Mouse (Mus musculus) hindbrain, embryonic 10.5 days (tissue): ENCODE data around the gene Ptpn3. TPM values are rescaled to one million over a fixed set of nuclear protein-coding genes. Genes with fewer than 3 reads are reported as not detected.
A peak's percentile ranks its signal among the peaks of the same experiment; 100 is the strongest.

ENCODE experiments used
- DNase-seq: peaks from one replicate; pipeline ENCODE4 v3.0.0-alpha.2; 2017; ENCODE audit warnings: low spot score
- H3K27ac ChIP-seq: fragments of 300-500 bp; sonication (generic); 2 replicates; pipeline ENCODE4 v1.5.1; 2016; ENCODE audit warnings: mild to moderate bottlenecking, moderate library complexity
- H3K27me3 ChIP-seq: fragments of 300-500 bp; sonication (generic); 2 replicates; pipeline ENCODE4 v1.6.1; 2016; ENCODE audit warnings: mild to moderate bottlenecking; ENCODE audit not compliant: poor library complexity, insufficient read depth, severe bottlenecking
- H3K36me3 ChIP-seq: fragments of 300-500 bp; sonication (generic); 2 replicates; pipeline ENCODE4 v1.6.1; 2016; ENCODE audit warnings: mild to moderate bottlenecking, moderate library complexity
- H3K4me1 ChIP-seq: fragments of 300-500 bp; sonication (generic); replicated peaks from 2 replicates; pipeline ENCODE4 v1.6.1; 2016; ENCODE audit warnings: mild to moderate bottlenecking
- H3K4me3 ChIP-seq: fragments of 300-500 bp; sonication (generic); 2 replicates; pipeline ENCODE4 v1.5.1; 2016; ENCODE audit warnings: mild to moderate bottlenecking, moderate library complexity
- H3K9me3 ChIP-seq: fragments of 300-500 bp; sonication (generic); 2 replicates; pipeline ENCODE4 v1.6.1; 2016; ENCODE audit warnings: mild to moderate bottlenecking, moderate library complexity
- WGBS: fragments of 180-500 bp; shearing (Covaris S2); methylation state at CpG from one replicate; pipeline ENCODE4 v1.1.7; 2016; 5-methylcytosine and 5-hydroxymethylcytosine counted together
- polyA plus RNA-seq: library from polyadenylated mRNA; unstranded; fragments of >200 nt; fragmentation: Nextera tagmentation; extraction: Ambion mirVana; gene quantifications from 2 replicates; pipeline ENCODE4 v1.2.1, GENCODE M21; 2016

Gene Ptpn3
- polyA plus RNA-seq, 1 experiment from 2014 or later, result 1.6 TPM

DNA sequence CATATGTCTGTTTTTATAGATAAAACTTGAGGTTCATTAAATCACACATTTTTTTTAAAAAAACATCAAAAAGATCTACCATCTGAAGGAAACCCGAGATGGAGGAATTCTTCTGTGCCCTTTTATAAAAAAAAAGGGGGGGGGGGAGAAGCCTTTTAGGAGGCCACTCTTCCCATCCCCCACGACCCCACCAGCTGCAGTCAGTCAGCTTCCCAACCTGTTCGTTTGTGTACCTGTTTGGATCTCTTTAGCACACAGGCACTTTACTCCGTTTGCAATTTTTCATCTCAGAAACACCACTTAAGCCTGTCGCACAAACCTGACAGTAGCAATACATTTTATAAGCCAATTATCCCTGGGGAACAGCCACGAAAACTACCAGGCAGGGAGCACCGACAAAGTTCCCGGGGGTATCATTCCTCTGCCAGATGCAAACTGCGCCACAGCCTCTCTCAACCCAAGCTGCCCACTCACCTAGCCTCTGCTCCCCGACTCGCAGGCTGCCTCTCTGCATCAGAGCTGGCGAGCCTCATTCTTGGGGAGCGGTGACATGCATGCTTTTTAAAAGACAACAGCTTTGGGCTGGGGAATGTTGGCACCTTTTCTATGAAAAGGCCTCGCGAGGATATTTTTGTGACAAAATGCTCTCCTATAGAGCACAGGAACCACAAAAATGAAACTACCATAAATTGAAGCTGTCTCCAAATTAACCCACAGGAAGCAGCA lies 160.5 kb downstream of the Ptpn3 start:
- Histone ChIP-seq H3K4me1 (peaks cover 43% of the 10 kb centered on the region), H3K27me3 (peaks cover 70% of the 10 kb centered on the region), H3K36me3 (no peaks in the 10 kb centered on the region), H3K9me3 (no peaks in the 10 kb centered on the region), H3K27ac (no peak overlapping the region), H3K4me3 (peak overlapping the region; percentile 72)
- WGBS, result 23% methylated on average over 15 of the region's 15 CpGs
- no peak for DNase-seq

Other genes with a start within 250 kb of the Ptpn3 start
- 0.65 and 0.92 TPM in 2 replicates for gene Epb41l4b, start 158.4 kb downstream of the Ptpn3 start, polyA plus RNA-seq
- 2.3 and 2.4 TPM in 2 replicates for gene Palm2, start 132.4 kb upstream of the Ptpn3 start, polyA plus RNA-seq